Mouse (Mus musculus) midbrain, embryonic 12.5 days (tissue): ENCODE measurements at regions not wholly inside any gene's neighbourhood (a gene's known extent, or its start where the extent isn't known, plus 50 kb on each side); places are given as distances from the start of the nearest gene placed in this dataset.
A peak's percentile ranks its signal among the peaks of the same experiment; 100 is the strongest.

Source experiments
- ATAC-seq: fragments of 200-750 bp; cut with Nextera tagmentation; 2 replicates; pipeline ENCODE4 v1.8.0; 2017; ENCODE audit warnings: low read depth, moderate TSS enrichment, moderate library complexity; ENCODE audit not compliant: low FRiP score
- H3K27ac ChIP-seq: fragments of 300-500 bp; sonication (generic); replicated peaks from 2 replicates; pipeline ENCODE4 v1.5.1; 2016; ENCODE audit warnings: mild to moderate bottlenecking
- H3K27me3 ChIP-seq: fragments of 300-500 bp; sonication (generic); 2 replicates; pipeline ENCODE4 v1.6.1; 2016; ENCODE audit warnings: mild to moderate bottlenecking
- H3K36me3 ChIP-seq: fragments of 300-500 bp; sonication (generic); 2 replicates; pipeline ENCODE4 v1.6.1; 2016
- H3K4me1 ChIP-seq: fragments of 300-500 bp; sonication (generic); 2 replicates; pipeline ENCODE4 v1.6.1; 2016
- H3K4me2 ChIP-seq: fragments of 300-500 bp; sonication (generic); replicated peaks from 2 replicates; pipeline ENCODE4 v1.6.1; 2016; ENCODE audit warnings: mild to moderate bottlenecking, moderate library complexity
- H3K4me3 ChIP-seq: fragments of 300-500 bp; sonication (generic); 2 replicates; pipeline ENCODE4 v1.5.1; 2016; ENCODE audit warnings: mild to moderate bottlenecking
- H3K9ac ChIP-seq: fragments of 300-500 bp; sonication (generic); replicated peaks from 2 replicates; pipeline ENCODE4 v1.6.1; 2016; ENCODE audit warnings: mild to moderate bottlenecking, moderate library complexity
- H3K9me3 ChIP-seq: fragments of 300-500 bp; sonication (generic); 2 replicates; pipeline ENCODE4 v1.6.1; 2016; ENCODE audit warnings: mild to moderate bottlenecking
- WGBS: fragments of 180-500 bp; shearing (Covaris S2); methylation state at CpG from one replicate; pipeline ENCODE4 v1.1.7; 2016; 5-methylcytosine and 5-hydroxymethylcytosine counted together

- no peaks in the 10 kb centered on the region for H3K36me3 ChIP-seq
- 91% methylated on average over 15 of the region's 15 CpGs for WGBS
- no peak overlapping the region for H3K9ac ChIP-seq
- H3K4me1 ChIP-seq: no peaks in the 10 kb centered on the region
- H3K9me3 ChIP-seq: no peaks in the 10 kb centered on the region
- no peak overlapping the region for H3K4me2 ChIP-seq
- H3K4me3 ChIP-seq: no peak overlapping the region
- no peaks in the 10 kb centered on the region for H3K27me3 ChIP-seq
- H3K27ac ChIP-seq: no peak overlapping the region
- no peak for ATAC-seq
Measured at GRCm38 (mm10) chr15:50246418-50247186, 3638.1 kb upstream of the Gm7489 start.

GRCm38 (mm10) chr15:50260057-50260456 is 3624.6 kb upstream of the Gm7489 start:
- no peaks in the 10 kb centered on the region for H3K9me3 ChIP-seq
- H3K9ac ChIP-seq: no peak overlapping the region
- no peak overlapping the region for H3K4me3 ChIP-seq
- no peak overlapping the region for H3K4me2 ChIP-seq
- no peaks in the 10 kb centered on the region for H3K27me3 ChIP-seq
- H3K27ac ChIP-seq: no peak overlapping the region
- no peaks in the 10 kb centered on the region for H3K4me1 ChIP-seq
- no peak for ATAC-seq
- WGBS: 89% methylated on average over 2 of the region's 2 CpGs
- H3K36me3 ChIP-seq: no peaks in the 10 kb centered on the region

- no peaks in the 10 kb centered on the region for H3K36me3 ChIP-seq
- no peaks in the 10 kb centered on the region for H3K4me1 ChIP-seq
- no peak overlapping the region for H3K27ac ChIP-seq
- 74% methylated on average over 8 of the region's 8 CpGs for WGBS
- no peak overlapping the region for H3K4me2 ChIP-seq
- no peaks in the 10 kb centered on the region for H3K9me3 ChIP-seq
- no peak overlapping the region for H3K4me3 ChIP-seq
- ATAC-seq: peak; percentile 52; the same call in 1 of the 2 replicates
- H3K27me3 ChIP-seq: no peaks in the 10 kb centered on the region
- H3K9ac ChIP-seq: no peak overlapping the region
Measured at GRCm38 (mm10) chr15:50261245-50261872, 3623.3 kb upstream of the Gm7489 start.

- H3K27ac ChIP-seq: no peak overlapping the region
- no peak overlapping the region for H3K4me3 ChIP-seq
- H3K36me3 ChIP-seq: no peaks in the 10 kb centered on the region
- H3K9me3 ChIP-seq: no peaks in the 10 kb centered on the region
- no peaks in the 10 kb centered on the region for H3K27me3 ChIP-seq
- whole genome bisulfite sequencing: 76% methylated on average over 1 of the region's 1 CpGs
- H3K4me1 ChIP-seq: no peaks in the 10 kb centered on the region
- no peak for ATAC-seq
- no peak overlapping the region for H3K4me2 ChIP-seq
- no peak overlapping the region for H3K9ac ChIP-seq
Measured at GRCm38 (mm10) chr15:50267542-50267941, 3617.2 kb upstream of the Gm7489 start.

GRCm38 (mm10) chr15:50271646-50272045 is 3613.1 kb upstream of the Gm7489 start:
- Histone ChIP-seq H3K9ac (no peak overlapping the region), H3K4me1 (no peaks in the 10 kb centered on the region), H3K4me2 (no peak overlapping the region), H3K4me3 (no peak overlapping the region), H3K9me3 (no peaks in the 10 kb centered on the region), H3K36me3 (no peaks in the 10 kb centered on the region), H3K27ac (no peak overlapping the region), H3K27me3 (no peaks in the 10 kb centered on the region)
- no peak for ATAC-seq

- Histone ChIP-seq H3K9ac (no peak overlapping the region), H3K27ac (no peak overlapping the region), H3K4me2 (no peak overlapping the region), H3K36me3 (no peaks in the 10 kb centered on the region), H3K9me3 (no peaks in the 10 kb centered on the region), H3K4me1 (no peaks in the 10 kb centered on the region), H3K27me3 (no peaks in the 10 kb centered on the region), H3K4me3 (no peak overlapping the region)
- no peak for ATAC-seq
- 92% methylated on average over 2 of the region's 2 CpGs for WGBS
Measured at GRCm38 (mm10) chr15:50282576-50282975, 3602.1 kb upstream of the Gm7489 start.

- no peak for ATAC-seq
- Histone ChIP-seq H3K4me1 (no peaks in the 10 kb centered on the region), H3K36me3 (no peaks in the 10 kb centered on the region), H3K4me2 (no peak overlapping the region), H3K27ac (no peak overlapping the region), H3K27me3 (no peaks in the 10 kb centered on the region), H3K9me3 (no peaks in the 10 kb centered on the region), H3K4me3 (no peak overlapping the region), H3K9ac (no peak overlapping the region)
- 91% methylated on average over 2 of the region's 2 CpGs for WGBS
Measured at GRCm38 (mm10) chr15:50283491-50283890, 3601.2 kb upstream of the Gm7489 start.

GRCm38 (mm10) chr15:50301831-50302230 is 3582.9 kb upstream of the Gm7489 start:
- H3K4me2 ChIP-seq: no peak overlapping the region
- WGBS: 92% methylated on average over 3 of the region's 3 CpGs
- H3K4me1 ChIP-seq: no peaks in the 10 kb centered on the region
- no peak overlapping the region for H3K27ac ChIP-seq
- no peak for ATAC-seq
- H3K27me3 ChIP-seq: no peaks in the 10 kb centered on the region
- no peaks in the 10 kb centered on the region for H3K36me3 ChIP-seq
- no peaks in the 10 kb centered on the region for H3K9me3 ChIP-seq
- H3K9ac ChIP-seq: no peak overlapping the region
- no peak overlapping the region for H3K4me3 ChIP-seq

GRCm38 (mm10) chr15:50304085-50304484 is 3580.6 kb upstream of the Gm7489 start:
- no peak overlapping the region for H3K27ac ChIP-seq
- no peaks in the 10 kb centered on the region for H3K9me3 ChIP-seq
- no peaks in the 10 kb centered on the region for H3K27me3 ChIP-seq
- no peak overlapping the region for H3K4me2 ChIP-seq
- H3K4me3 ChIP-seq: no peak overlapping the region
- no peaks in the 10 kb centered on the region for H3K4me1 ChIP-seq
- H3K36me3 ChIP-seq: no peaks in the 10 kb centered on the region
- 88% methylated on average over 4 of the region's 4 CpGs for WGBS
- no peak for ATAC-seq
- no peak overlapping the region for H3K9ac ChIP-seq

- Histone ChIP-seq H3K36me3 (no peaks in the 10 kb centered on the region), H3K27ac (no peak overlapping the region), H3K27me3 (no peaks in the 10 kb centered on the region), H3K4me3 (no peak overlapping the region), H3K4me1 (no peaks in the 10 kb centered on the region), H3K9me3 (no peaks in the 10 kb centered on the region), H3K4me2 (no peak overlapping the region), H3K9ac (no peak overlapping the region)
- ATAC-seq: no peak
Measured at GRCm38 (mm10) chr15:50320796-50321195, 3563.9 kb upstream of the Gm7489 start.

- no peaks in the 10 kb centered on the region for H3K9me3 ChIP-seq
- H3K4me1 ChIP-seq: no peaks in the 10 kb centered on the region
- no peak for ATAC-seq
- no peak overlapping the region for H3K4me2 ChIP-seq
- H3K27ac ChIP-seq: no peak overlapping the region
- no peaks in the 10 kb centered on the region for H3K36me3 ChIP-seq
- H3K4me3 ChIP-seq: no peak overlapping the region
- 89% methylated on average over 5 of the region's 5 CpGs for WGBS
- H3K9ac ChIP-seq: no peak overlapping the region
- H3K27me3 ChIP-seq: no peaks in the 10 kb centered on the region
Measured at GRCm38 (mm10) chr15:50345536-50345935, 3539.2 kb upstream of the Gm7489 start.

GRCm38 (mm10) chr15:50346953-50347352 is 3537.8 kb upstream of the Gm7489 start:
- no peaks in the 10 kb centered on the region for H3K9me3 ChIP-seq
- H3K9ac ChIP-seq: no peak overlapping the region
- WGBS: 88% methylated on average over 2 of the region's 2 CpGs
- H3K36me3 ChIP-seq: no peaks in the 10 kb centered on the region
- H3K4me3 ChIP-seq: no peak overlapping the region
- no peaks in the 10 kb centered on the region for H3K27me3 ChIP-seq
- no peaks in the 10 kb centered on the region for H3K4me1 ChIP-seq
- no peak for ATAC-seq
- no peak overlapping the region for H3K27ac ChIP-seq
- no peak overlapping the region for H3K4me2 ChIP-seq
